27 mouse cellular contexts compared by ENCODE assay signal in the genomic region with DNA sequence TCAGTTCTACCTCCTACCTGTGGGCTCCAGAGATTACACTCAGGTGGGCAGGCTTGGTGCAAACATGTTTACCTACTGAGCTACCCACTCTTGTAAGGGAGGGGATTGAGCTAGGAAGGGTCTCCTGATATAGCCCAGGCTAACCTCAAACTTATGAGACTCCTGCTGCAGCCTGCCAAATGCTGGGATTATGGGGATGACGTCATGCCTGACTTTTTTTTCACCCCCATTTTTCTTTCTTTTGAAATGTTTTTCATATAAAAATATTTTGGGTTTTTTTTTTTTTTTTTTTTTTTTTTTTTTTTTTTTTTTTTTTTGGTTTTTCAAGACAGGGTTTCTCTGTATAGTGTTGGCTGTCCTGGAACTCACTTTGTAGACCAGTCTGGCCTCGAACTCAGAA.
"Had no signal": no experiment of that assay in that cellular context is flagged by ENCODE, and none has a peak within 500 bp of the region (broad histone marks: within the 10 kb centered on the region; RNA-seq: fewer than 3 reads in every experiment).

No protein-coding gene starts in this region.

- H3K27ac ChIP-seq: limb, embryonic 10.5 days; limb, embryonic 12.5 days; limb, embryonic 13.5 days; limb, embryonic 15.5 days; liver, embryonic 12.5 days; liver, embryonic 13.5 days; liver, embryonic 14.5 days; liver, embryonic 15.5 days; lung, embryonic 15.5 days; macrophage; midbrain, embryonic 10.5 days; midbrain, embryonic 12.5 days; midbrain, embryonic 13.5 days; midbrain, embryonic 15.5 days had no signal

- H3K4me1 ChIP-seq: limb, embryonic 15.5 days; liver, embryonic 12.5 days; liver, embryonic 13.5 days; liver, embryonic 15.5 days; megakaryocyte, embryonic 14.5 days had no signal

- H3K4me3 ChIP-seq: limb, embryonic 10.5 days; limb, embryonic 12.5 days; limb, embryonic 13.5 days; limb, embryonic 15.5 days; liver, embryonic 12.5 days; liver, embryonic 13.5 days; liver, embryonic 15.5 days; lung, embryonic 15.5 days; megakaryocyte, embryonic 14.5 days; midbrain, embryonic 10.5 days; midbrain, embryonic 12.5 days; midbrain, embryonic 13.5 days; midbrain, embryonic 15.5 days; myocyte had no signal

- H3K36me3 ChIP-seq: liver, embryonic 12.5 days; liver, embryonic 13.5 days; liver, embryonic 15.5 days had no signal

- DNase-seq: left cerebral cortex, postnatal 4 days; liver; liver, embryonic 13.5 days; liver, postnatal 0 days; lung, adult 18-20 months; lung, adult 2 months; lung, embryonic 14.5 days; lung, postnatal 10 days; lung, postnatal 14 days; lung, postnatal 36 days; lung, postnatal 4 days; midbrain, embryonic 14.5 days had no signal

- H3K9ac ChIP-seq: limb, embryonic 12.5 days; limb, embryonic 13.5 days; limb, embryonic 15.5 days; liver, embryonic 12.5 days; liver, embryonic 13.5 days; liver, embryonic 14.5 days; liver, embryonic 15.5 days; liver, postnatal 0 days; lung, embryonic 14.5 days; lung, embryonic 15.5 days; midbrain, embryonic 12.5 days; midbrain, embryonic 13.5 days; midbrain, embryonic 15.5 days had no signal

- H3K9me3 ChIP-seq: limb, embryonic 10.5 days; limb, embryonic 15.5 days; liver, embryonic 12.5 days; liver, embryonic 13.5 days; liver, embryonic 15.5 days; lung, embryonic 15.5 days; midbrain, embryonic 13.5 days; midbrain, embryonic 15.5 days had no signal
